Mouse (Mus musculus) megakaryocyte, adult 5-6 weeks (primary cell): ENCODE measurements around the gene Schip1. TPM values are rescaled to one million over a fixed set of nuclear protein-coding genes. Genes with fewer than 3 reads are reported as not detected.

Experiments used
- ATAC-seq: 2 replicates; pipeline ENCODE4 v1.8.0; 2016; ENCODE audit warnings: mild to moderate bottlenecking, inconsistent platforms; ENCODE audit not compliant: poor library complexity, severe bottlenecking
- total RNA-seq, 2 experiments: library from RNA; stranded (forward) in 1 of 2; stranded (reverse) in 1 of 2; fragments of 153-499, 151-499 nt in 1 of 2; fragments of 221-1000, 200-1000 nt in 1 of 2; gene quantifications; 2 replicates each; pipeline versions ENCODE4 v1.2.3 to v1.2.4; 2015 to 2017

Schip1 gene
- total RNA-seq, 2 experiments from 2014 or later, result 0.11 TPM; not detected in 1

DNA sequence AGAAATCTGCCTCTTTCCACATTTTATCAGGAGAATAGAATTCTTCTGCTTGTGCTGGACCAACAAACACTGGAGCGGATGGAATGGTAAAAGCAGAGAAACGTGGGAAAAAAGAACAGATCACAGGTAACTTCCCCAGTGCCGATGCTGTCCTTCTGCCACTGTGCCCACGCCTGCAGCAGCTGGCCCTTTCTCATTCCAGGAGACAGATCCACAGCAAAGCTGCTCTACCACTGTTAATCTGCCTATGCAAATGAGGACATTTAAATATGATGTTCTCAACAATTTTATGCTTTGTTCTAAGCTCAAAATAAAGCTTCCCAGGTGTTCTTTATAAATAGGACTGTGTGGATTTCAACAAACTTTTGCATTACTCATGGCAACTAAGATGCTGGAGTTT, 203.3 kb downstream of the Schip1 start:
- no peak for ATAC-seq

DNA sequence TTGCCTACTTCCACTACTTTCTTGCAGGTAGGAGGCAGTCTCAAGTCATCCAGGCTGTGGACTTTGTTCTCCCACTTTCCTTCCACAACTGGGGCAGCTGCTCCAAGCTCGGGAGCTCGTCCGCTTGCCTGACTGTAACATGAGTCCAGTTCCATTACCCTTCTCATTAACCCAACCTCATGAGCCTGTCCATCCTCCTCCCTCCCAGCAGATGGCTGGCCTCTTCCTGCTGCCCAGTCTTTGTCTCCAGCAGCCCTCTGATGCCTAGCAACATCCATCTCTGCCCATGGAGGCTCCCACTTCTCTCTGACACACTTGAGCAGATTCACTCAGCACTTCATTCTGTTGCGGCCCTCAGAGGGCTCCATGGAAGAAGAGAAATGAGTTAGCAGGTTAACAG, 204.6 kb downstream of the Schip1 start:
- ATAC-seq, result no peak

DNA sequence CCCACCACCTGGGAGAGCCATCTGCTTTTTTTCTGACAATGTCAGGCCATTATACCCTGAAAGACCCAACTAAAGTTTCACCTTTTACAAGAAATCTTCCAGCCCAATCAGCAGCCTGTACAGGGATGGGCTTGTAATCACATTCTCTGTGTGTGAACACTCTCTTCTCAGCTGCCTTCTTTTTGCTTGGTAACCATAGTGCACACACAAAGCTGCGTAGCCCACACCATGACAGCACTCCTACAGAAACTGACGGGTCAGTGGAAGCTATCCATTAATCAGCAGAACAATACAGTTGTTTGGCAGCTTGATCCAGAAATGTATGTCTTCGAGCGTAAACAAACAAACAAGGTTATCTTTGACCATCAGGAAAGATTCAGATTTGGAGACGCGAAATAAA, 205.6 kb downstream of the Schip1 start:
- no peak for ATAC-seq

DNA sequence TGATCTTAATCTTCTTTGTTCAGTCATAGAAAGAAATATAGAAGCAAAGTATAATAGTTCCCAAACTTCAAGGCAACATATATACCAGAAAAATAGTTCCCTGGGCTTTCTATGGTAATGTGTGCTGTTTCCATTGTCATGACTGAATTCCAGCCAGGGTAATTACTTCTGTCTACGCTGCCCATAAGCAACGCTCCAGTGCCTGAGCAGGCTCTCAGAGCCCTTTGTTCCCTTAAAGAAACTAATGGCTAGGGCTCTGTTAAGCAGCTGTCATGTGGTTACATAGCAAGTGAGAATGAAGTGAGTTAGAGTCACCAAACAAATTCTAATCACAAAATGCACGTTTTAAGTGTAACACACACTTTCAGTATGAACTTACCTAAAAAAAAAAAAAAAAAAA, 206.9 kb downstream of the Schip1 start:
- ATAC-seq, result no peak

DNA sequence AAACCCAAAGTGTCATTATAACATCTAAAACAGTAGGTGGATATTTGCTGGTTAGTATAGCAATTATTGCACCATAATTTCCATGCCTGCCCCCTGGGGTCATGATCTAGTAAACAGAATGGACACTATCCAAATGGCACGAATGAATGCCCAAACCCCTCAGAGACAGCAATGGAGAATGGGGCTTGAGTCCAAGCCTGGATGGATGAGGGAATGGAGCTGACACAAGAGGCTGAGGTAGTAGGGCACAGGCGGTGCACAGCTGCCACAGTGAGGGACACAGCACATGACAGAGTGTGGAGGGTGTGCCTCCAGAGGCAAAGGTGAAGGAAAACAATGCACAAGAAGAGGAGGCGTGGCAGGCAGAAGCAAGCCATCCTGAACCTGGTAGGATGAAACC, 207.3 kb downstream of the Schip1 start:
- no peak for ATAC-seq

DNA sequence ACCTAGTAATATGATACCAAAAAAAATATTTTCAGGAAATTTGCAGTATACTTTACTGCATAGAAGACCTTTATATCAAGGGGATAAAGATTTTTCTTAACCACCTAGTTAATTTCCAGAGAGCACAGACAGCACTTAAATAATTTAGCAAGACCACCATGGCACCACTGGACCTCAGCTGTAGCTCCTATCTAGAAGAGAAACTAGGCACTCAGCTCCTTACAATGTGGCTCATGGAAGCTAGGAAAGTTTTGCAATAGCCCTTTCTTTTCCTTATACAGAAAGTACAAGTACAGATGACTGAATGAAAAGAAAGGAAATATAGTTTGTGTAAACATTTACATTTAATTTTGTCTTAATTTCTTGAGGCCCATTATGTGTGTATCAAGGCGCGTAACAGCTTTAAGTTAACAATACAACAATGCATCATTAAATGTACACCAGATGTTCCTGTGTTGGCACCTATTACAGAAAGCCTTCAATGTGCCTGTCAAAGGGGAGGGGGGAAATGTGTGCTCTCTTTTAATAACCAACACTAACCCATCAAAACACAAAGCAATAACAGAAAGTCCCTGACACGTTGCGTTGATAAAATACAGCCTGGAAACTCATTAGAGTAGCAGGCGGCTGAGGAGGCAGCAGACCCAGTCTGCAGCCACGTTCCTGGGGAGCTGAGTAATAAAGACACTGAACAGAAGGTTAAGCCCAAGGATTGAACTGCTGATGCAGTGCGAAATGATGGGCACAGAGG, 218.4 kb downstream of the Schip1 start:
- no peak for ATAC-seq

DNA sequence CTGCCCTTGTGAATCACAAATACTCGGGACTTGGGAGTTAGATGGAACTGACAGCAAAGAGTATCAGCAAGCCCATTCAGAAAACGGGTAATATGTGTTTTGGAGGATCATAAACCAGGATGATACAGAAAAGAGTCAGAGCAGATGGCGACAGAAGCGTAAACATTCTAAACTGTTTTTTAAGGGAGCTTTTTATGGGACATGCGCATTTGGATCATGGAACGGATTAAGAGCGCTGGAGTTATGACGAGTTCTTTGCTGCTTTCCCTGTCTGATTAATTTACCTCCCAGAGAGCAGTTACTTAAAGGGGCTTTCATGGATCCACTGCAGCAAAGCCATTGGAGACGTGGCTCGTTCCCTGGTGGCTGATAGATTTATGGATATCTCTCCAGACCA, 219.0 kb downstream of the Schip1 start:
- ATAC-seq, result no peak

DNA sequence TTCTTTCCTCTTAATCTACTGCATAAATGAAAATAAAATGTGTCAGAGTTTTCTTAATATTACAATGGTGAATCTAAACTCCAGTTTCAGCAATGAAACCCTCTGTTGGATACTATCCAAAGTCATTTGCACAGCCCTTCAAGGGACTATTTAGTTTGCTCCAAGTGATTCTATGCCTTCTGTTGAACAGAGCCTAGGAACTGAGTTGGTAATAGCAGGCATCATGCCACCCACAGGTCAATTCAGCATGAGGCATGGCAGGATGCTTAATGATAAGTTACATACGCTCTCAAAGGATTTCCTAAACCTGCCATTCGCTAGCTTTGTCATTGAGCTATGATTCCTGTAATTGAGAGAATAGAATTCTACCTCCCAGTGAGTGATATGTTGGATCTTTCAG, 219.9 kb downstream of the Schip1 start:
- no peak for ATAC-seq

DNA sequence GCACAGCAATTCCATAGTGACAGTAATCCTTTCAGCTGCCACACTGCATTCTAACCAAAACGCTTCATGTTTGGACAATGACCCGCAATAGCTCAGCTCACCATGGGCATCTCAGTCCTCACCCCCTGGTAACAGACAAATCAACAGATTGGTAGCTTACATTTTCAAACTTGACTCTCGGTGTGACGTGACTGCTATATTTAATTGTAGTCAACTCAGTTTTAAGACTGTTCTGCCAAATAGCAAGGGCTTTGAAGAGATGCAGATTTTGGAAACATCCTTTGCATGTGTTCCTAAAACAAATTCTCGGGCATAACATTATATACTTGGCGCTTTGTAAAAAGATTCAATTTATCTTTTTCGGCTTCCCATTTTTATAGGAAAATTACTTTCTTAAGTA, 232.2 kb downstream of the Schip1 start:
- no peak for ATAC-seq

DNA sequence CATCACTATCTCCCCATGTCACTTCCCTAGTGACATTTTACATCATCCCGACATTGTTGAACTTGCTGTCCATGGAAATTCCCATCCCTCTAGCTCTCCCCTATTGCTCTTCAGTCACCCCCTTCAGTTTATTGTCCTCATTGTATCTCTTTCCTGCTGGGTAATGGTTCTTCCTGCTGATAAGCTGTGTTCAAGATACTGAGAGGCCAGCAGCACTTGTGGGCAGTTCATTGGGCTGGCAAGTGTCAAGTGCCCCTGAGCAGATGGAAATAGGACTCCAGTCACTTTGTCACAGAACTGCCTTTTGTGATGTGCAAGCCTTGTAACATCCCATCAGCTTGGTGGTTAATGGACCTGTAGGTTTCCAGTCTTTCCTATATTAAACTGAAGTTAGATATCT, 241.0 kb downstream of the Schip1 start:
- no peak for ATAC-seq

DNA sequence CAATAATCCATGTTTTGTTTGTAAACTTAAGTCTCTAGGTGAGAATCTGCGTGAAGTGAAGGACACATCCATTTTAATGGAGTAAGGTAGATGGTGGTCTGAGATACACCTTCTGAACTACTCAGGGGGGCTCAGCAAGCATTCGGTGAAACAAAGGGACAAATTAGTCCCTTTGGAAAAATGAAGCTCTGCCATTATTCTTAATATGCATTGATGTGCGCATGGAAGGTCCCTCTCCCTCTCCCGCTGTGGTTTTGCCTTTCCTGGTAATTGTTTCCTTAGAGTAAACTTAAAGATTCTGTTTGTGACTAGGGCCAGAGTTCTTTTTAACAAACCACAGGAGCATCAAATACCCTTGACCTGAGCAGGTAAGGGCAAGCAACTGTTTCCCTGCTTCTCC, 242.1 kb downstream of the Schip1 start:
- ATAC-seq, result no peak

DNA sequence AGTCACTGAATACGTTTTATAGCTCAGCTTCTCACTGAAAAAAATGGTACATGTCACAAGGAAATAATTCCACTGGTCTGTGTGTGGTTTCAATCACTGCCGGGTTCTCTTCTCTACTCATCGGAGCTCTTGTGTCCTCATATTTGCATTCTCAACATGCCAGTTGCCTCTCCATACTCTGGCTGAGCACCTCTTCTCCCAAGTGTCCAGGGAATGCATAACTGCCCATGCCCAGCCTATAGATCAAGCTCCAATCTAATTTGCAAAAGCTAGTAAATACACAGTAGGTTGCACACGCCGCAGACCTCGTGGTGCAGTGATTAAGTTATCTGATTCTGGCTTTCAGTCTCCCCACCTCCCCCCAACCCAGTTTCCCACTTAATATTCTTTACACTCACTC, 261.0 kb downstream of the Schip1 start:
- ATAC-seq, result no peak

DNA sequence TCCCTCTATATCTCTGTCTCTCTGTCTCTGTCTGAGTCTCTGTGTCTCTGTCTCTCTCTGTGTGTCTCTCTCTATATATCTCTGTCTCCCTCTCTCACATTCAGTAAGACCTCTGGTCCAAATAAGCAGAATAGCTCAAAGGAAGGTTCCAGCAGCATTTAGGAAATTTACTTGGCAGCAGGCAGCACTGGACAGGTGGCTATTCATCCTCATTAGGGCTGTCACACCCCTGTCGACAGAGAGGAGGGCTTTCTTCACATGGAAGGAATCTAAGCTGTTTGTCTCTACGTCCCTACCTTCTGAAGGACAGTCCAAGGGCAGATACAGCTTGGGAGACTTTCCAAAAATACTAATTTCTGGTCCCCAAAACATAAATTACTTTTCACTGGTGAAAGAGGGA, 267.9 kb downstream of the Schip1 start:
- ATAC-seq, result no peak

DNA sequence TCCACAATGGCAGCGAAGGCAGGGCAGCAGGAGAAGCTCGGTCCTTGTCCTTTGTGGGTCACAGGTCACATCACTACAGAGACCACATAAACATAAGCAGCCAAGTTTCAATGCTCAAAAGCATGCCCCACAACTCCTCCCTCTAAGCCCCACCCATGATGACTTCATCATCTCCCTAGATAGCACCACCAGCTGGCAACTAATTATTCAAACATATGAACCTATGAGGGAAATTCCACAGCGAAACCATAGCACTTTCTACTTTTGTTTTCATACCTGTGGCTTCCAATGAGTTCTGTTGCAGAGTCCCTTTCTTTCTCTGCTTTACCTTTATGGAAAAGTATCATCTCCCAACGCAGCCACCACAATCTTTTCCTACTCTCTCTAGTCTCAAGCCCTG, 270.9 kb downstream of the Schip1 start:
- ATAC-seq, result no peak

DNA sequence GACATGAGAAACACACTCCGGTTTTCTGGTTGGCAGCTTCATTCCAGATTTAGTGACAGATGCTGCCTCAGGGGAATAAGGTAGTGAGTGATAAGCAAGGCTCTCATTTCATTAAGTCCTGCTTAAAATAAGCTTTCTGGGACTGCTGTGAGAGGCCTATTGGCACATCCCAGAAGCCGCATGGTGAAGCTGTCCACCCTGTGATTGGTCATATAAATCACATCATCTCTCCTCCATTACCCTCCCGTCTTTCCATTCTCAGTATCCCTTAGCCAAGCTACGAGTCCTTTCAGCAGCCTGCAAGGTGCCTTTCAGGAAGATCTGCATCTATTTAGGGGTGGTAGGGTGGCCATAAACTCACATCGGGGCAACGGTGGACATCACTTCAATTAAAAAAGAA, 286.0 kb downstream of the Schip1 start:
- no peak for ATAC-seq

DNA sequence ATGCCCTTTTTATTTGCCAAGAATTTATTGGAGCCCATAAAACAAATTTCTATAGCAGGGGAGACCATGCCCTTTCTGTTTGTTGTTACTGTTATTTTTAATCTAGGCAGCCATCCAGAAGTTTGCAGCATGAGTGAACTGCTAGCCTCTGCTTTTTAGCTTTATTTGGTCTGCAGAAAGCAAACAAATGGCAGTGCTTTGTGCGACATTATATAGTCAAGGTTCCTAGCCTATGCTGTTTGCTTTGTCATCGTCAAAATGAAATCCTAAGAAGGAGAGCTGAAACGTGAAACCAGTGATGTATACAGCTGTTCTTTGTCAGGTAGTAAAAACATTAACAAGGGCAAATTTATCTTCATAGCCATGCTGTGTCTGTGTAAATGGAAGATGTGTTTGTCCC, 286.9 kb downstream of the Schip1 start:
- no peak for ATAC-seq

DNA sequence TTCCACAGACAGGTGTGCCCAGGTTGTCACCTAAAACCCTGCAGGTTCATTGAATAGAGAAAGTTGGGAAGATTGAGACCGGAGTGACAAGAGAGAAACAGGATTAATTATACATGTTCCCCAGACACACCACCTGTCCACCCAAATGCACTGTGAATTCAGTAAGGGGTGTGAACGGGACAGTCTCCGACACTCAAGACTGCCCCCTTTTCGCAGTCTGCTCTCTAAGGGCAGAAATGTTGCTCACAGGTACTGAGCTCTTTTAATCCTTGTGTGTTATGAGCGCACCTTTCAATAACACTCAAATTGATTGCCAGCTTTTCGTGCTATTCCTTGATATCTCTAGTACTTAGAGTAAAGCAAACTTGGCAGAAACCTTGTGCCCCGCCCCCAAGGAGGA, 288.4 kb downstream of the Schip1 start:
- ATAC-seq, result no peak

DNA sequence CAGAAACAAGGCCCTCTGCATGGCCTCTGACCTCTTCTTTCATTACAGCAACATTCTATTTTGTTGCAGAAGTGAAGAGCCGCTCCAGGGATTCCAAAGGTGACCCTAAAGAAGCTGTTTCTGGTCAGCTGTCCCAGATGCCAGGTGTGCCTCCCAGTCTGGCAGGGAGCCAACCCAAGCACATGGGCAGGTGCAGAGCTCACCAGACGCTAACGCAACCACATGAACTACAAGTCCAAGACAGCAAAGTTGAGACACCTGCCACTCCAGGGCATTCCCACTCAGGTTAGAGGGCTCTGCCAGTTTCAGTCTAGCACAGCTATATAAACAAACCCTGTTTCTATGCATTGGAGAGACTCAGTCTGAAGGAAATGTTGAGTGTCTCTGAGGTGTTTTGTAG, 288.9 kb downstream of the Schip1 start:
- ATAC-seq, result no peak

DNA sequence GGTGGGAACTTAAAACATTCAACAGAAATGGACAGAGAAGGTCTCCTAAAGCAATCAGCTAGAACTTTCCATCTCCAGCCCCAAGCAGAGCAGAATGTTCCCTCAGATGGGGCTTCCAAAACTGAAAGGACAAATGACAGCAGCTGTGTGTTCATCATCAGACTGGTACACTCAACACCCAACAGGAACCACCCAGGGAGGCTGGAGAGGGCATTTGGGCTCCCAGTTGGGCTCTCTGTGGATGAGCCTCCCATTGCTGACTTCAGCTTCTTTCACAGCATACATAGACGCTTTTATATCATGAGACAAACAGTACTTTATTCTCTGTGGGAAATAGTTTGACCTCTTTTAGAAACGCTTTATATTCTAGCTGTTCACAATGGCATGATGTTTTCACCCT, 291.9 kb downstream of the Schip1 start:
- no peak for ATAC-seq

DNA sequence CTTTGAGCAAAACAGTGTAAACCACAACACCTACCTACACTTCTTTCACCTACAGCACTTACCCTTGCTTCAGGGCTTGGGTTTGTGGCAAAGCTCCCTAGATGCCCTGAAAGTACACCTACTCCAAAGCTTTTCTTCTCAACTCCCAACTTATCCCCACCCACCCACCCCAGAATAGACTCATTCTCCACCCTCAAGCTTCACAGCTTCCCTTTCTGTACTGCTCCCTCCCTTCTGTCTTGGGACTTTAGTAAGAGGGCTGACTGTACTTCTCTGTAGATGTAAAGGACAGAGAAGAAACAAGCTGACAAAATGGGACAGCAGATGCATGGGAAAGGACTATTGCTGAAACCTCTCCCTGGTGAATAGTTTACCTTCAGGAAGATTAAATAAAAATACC, 303.4 kb downstream of the Schip1 start:
- no peak for ATAC-seq

DNA sequence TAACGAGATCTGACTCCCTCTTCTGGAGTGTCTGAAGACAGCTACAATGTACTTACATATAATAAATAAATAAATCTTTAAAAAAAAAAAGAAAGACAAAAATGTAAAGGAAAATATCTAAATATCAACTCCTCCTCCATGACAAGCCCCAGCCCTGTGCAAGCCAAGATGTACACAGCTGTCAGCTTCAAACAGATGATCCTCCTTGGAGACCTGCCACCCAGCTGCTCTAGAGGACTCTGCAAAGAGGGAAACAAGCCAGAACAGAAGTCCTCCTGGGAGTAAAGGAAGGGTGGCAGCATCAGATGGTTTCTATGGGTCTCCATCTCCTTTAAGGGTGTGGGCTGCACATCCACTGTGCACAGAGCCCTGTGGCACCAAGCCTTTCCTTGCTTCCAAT, 308.3 kb downstream of the Schip1 start:
- no peak for ATAC-seq

DNA sequence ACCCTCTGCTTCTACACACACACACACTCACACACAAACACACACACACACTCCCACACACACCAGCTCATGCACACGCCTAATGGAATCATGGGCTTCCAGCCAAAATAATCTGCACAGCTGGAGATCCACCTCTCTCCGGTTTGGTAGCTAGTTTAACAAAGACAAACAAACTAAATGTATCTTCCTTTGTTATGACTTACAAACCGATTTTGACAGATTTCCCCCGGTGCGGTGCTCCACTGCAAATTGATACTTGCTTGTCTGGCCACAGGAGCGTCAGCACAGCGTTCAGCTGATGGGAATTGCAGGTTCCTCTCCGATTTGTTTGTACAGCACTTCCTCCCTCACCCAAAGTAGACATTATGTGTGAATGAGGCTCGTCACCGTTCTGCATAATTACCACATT, 310.5 kb downstream of the Schip1 start:
- no peak for ATAC-seq

DNA sequence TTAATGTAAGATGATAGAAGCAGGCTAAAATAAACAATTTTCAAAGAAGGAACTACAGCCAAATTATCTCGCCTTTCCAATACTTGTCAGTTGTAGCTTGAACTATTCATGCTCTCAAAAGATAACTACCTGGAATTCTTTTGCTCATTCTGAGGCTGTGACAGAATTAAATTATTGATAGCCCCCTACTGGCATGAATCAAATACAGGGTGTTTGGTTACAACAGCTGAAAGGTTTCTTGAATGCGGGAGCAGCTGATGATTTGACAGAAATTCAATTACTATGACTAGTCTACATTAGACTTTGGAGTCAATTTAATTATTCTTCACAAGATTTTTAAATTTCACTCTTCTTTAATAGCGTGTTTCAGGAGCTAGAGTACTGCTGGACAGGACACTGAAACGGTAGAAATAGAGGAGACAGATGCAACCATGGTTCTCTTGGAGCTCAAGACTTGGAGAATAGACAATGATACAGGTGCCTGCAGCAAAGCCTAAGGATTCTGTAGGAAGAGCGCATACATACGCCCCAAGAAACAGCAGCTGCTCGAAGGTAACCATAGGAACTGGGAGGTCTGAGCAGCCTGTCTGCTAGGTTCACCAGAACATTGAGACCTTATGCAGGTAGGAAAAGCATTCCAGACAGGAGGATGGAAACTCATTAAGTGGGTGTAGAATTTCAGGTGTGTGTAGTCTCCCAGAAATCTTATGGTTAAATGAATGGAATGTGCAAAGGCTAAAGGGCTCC, 313.0 kb downstream of the Schip1 start:
- no peak for ATAC-seq
